Mouse (Mus musculus) G1E (cell line): Measurements from ENCODE around the gene Scfd2.

Experiments used
- CTCF ChIP-seq: IDR thresholded peaks from 2 replicates; pipeline ENCODE4 v1.5.1; 2012; ENCODE audit warnings: low read depth, low read length, inconsistent platforms, mixed read lengths
- GATA1 ChIP-seq: IDR thresholded peaks from 2 replicates; pipeline ENCODE4 v1.6.1; 2012; ENCODE audit warnings: borderline replicate concordance, low read length, inconsistent platforms, mixed read lengths
- POLR2AphosphoS5 ChIP-seq: IDR thresholded peaks from 2 replicates; pipeline ENCODE4 v1.6.1; 2012; ENCODE audit warnings: low read depth, low read length, inconsistent platforms; ENCODE audit not compliant: insufficient replicate concordance
- TAL1 ChIP-seq: conservative IDR thresholded peaks from 2 replicates; pipeline ENCODE4 v1.6.1; 2012; ENCODE audit warnings: low read depth, low read length, inconsistent platforms, mixed read lengths

- TF ChIP-seq CTCF (no peak), TAL1 (no peak), POLR2AphosphoS5 (no peak), GATA1 (no peak)
Observed at GRCm38 (mm10) chr5:74420615-74421132, 110.9 kb downstream of the Scfd2 start.
